Mouse (Mus musculus) gastrocnemius, postnatal 36 days (tissue): ENCODE data around the gene Hoxb4. TPM values are rescaled to one million over a fixed set of nuclear protein-coding genes. Genes with fewer than 3 reads are reported as not detected.

Source experiments
- DNase-seq, 2 experiments: peaks; one replicate each; pipeline ENCODE4 v3.0.0; 2022
- intact Hi-C: fragments of 180-260 bp; cut with DNase I; formaldehyde crosslinking; loops from one replicate; pipeline ENCODE4 v1.15.1; 2025
- total RNA-seq, 2 experiments: library from RNA; stranded (reverse); gene quantifications; 2 replicates each; pipeline ENCODE4 v1.2.3; 2021

Gene Hoxb4
- total RNA-seq, 2 experiments from 2014 or later: 0.23 to 0.54 TPM

DNA sequence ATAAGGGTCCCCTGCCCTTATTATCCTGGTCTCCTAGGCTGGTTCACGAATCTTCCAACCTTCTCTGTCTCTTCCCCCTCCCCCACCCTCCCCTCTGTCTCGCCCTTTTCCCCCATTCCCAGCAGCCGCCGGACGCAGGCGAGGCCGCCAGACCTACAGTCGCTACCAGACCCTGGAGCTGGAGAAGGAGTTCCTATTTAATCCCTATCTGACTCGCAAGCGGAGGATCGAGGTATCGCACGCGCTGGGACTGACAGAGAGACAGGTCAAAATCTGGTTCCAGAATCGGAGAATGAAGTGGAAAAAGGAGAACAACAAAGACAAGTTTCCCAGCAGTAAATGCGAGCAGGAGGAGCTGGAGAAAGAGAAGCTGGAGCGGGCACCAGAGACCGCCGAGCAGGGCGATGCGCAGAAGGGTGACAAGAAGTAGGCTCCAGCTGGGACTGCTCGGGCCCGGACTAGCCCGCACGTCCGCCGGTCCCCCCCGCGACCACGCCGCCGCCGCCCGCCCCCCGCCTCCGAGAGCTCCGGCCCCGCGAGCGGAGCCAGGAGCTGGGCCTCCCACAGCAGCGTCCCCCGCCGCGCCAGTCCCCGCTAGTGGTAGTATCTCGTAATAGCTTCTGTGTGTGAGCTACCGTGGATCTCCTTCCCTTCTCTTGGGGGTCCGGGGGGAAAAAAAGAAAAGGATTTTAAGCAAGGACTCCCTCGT is 33.9 kb upstream of the Hoxb4 start:
- DNase-seq: no peak
- intact Hi-C loops: loop anchor here (5.0 kb wide), 1 partner anchor 578 kb away; no protein-coding TSS in a partner anchor

DNA sequence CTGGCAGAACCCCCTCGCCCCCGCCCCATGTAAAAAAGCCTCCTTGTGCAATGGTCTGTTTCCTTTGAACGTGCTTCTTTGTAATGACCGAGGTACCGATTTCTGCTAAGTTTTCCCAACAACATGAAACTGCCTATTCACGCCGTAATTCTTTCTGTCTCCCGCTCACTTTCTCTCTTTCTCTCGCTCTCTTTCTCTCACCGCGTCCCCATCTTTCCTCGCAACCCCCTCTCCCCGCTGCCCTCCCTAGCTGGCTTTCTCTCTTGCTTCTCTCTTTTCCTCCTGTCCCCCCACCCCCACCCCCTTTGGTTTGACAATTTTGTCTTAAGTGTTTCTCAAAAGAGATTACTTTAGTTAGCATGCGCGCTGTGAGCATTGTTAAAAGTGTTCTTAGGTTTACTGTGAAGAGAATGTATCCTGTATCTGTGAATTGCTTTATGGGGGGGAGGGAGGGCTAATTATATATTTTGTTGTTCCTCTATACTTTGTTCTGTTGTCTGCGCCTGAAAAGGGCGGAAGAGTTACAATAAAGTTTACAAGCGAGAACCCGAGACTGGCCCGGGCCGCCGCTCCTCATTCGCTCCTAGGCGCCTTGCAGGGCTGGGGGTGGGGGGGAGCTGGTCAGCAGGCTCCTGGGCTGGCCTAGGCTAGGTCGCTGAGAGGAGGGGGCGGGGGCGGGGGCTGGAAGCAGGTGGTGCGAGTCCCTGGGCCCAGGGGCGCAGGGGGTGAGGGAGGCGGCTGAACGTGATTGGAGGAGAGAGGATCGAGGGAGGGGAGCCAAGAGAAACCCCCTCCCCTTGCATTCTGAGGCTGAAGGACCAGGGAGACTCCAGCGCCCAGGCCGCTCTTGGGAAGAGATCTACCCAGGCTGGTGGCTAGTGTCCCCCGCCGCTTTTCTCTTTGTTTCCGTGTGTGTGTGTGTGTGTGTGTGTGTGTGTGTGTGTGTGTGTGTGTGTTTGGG is 33.0 kb upstream of the Hoxb4 start:
- no peak for DNase-seq
- intact Hi-C loops: loop anchor here (5.0 kb wide), 1 partner anchor 577 kb away; no protein-coding TSS in a partner anchor

GRCm38 (mm10) chr11:96285771-96286738 is 32.0 kb upstream of the Hoxb4 start, which contains the start of gene Hoxb7:
Gene Hoxb7, plus strand, starts transcription at chr11:96286623.
- DNase-seq: peak; percentile 20 to 27
- intact Hi-C loops: no loop called here

DNA sequence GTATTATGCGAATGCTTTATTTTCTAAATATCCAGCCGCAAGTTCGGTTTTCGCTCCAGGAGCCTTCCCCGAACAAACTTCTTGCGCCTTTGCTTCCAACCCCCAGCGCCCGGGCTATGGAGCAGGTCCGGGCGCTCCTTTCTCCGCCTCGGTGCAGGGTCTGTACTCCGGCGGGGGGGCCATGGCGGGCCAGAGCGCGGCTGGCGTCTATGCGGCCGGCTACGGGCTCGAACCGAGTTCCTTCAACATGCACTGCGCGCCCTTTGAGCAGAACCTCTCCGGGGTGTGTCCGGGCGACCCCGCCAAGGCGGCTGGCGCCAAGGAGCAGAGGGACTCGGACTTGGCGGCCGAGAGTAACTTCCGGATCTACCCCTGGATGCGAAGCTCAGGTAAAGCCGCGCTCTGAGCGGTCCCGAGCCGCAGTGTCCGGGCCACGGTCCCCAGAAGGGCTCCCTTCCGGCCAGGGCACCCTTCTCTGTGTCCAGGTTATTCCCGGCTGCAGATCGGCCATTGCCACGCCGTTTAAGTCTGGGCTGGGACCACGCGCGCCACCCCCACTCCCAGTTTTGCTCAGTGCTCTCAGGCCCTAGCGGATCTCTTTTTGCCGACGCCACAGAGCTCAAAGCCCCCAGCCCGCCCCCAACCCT is 31.2 kb upstream of the Hoxb4 start:
- peak in 1 of 2 experiments; percentile 33 for DNase-seq

DNA sequence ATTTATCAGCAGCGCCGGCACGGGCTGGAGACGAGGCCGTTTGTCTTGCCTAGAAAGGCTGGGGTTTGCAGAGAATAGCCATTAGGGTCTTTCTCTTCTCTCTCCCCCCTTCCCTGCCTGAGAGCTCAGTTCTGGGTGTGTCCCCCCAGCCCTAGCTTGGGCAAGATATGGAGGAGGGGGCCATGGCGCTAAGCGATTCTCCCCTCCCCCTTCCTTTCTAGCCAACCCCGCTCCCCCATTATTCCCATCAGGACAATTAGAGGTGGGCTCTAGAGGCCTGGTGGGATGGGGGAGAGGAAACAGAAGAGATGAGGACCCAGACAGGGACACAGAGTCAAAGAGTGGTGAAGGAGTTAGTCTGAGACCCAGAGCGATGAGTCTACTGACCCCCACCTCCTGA is 30.7 kb upstream of the Hoxb4 start:
- intact Hi-C loops: no loop called here
- DNase-seq: no peak

More for the DNA sequence above, 31.2 kb upstream of the Hoxb4 start:
- intact Hi-C loops: no loop called here

GRCm38 (mm10) chr11:96288455-96289221 is 29.4 kb upstream of the Hoxb4 start:
- intact Hi-C loops: no loop called here
- DNase-seq: no peak

GRCm38 (mm10) chr11:96289293-96289692 is 28.8 kb upstream of the Hoxb4 start:
- DNase-seq: no peak
- intact Hi-C loops: no loop called here

- intact Hi-C loops: no loop called here
- no peak for DNase-seq
Measured at GRCm38 (mm10) chr11:96289837-96290236, 28.2 kb upstream of the Hoxb4 start.

GRCm38 (mm10) chr11:96290705-96291355 is 27.2 kb upstream of the Hoxb4 start:
- DNase-seq: no peak
- intact Hi-C loops: no loop called here

DNA sequence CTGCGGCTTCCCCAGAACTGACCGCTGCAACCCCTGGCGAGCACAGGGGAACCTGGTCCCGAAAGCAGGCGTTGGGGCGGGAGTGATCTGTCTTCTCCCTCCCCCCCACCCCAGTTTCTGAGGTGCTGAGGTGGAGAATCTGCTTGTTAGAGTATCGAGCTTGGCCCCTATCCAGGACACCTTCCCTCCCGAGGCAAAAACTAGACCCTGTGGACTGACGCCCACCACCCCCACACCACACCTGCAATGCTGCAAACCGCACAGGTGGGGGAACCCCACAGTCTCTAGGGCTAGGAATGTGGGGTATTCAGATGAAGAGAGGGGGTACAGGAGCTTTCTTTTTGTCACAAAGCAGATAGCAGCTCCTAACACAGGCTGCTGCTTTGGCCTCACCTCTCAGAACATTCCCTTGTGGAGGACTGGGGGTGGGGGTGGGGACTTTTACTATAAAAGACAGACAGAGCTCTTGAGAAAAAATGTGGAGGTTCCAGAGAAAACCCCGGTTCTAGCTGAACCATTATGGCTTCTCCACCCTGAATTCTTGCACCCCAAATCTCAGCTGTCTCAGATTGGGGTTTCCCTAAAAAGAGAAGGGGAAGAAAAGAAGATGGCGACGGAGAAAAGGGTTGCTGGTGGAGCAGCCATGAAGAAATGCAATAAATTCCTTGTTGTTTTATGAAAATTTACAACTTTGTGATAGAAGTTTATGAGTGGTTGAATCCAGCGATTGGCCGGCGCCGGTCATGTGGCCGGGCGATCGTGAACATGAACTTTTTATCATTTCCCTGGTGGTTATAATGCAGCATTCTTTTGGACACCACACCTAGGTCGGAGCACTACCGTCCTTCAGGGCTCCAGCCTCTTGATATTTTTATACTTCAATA is 26.1 kb upstream of the Hoxb4 start, which contains the start of gene Hoxb6:
Hoxb6 (plus strand) TSS at position 796 of the 884 bp plus-strand sequence.
- intact Hi-C loops: no loop called here

GRCm38 (mm10) chr11:96292565-96293301 is 25.3 kb upstream of the Hoxb4 start:
- no peak for DNase-seq
- intact Hi-C loops: no loop called here

More for the DNA sequence above, 26.1 kb upstream of the Hoxb4 start, which contains the start of gene Hoxb6:
- no peak for DNase-seq

DNA sequence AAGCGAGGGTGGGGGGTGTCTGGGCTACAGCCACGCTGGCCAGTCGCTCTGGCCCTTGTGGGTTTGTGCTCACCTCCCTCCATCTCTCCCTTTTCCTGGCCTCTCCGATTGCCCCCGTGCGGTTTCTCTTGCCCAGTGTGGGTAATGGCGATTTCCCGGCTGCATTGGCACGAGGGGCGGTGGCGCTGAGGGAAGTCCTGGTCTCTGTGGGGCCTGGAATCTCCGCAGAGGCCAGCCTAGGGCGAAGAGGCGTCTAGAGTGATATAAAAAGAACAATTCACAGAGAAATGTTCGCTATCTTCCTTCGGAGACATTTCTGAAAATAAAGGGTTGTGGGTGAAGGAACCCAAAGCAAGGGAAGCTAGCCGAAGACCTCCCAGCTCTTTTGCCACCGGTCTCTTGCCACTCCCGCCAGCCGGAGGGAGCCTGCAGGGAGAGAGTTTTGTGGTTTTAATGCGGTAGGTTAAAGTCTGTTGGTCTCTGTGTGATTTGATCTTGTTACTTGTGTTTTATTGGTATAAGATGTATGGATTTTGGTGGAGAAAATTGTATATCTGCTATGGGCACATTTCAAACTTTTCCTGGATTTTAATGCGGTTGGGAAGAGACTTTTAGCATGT is 24.7 kb upstream of the Hoxb4 start:
- intact Hi-C loops: no loop called here

DNA sequence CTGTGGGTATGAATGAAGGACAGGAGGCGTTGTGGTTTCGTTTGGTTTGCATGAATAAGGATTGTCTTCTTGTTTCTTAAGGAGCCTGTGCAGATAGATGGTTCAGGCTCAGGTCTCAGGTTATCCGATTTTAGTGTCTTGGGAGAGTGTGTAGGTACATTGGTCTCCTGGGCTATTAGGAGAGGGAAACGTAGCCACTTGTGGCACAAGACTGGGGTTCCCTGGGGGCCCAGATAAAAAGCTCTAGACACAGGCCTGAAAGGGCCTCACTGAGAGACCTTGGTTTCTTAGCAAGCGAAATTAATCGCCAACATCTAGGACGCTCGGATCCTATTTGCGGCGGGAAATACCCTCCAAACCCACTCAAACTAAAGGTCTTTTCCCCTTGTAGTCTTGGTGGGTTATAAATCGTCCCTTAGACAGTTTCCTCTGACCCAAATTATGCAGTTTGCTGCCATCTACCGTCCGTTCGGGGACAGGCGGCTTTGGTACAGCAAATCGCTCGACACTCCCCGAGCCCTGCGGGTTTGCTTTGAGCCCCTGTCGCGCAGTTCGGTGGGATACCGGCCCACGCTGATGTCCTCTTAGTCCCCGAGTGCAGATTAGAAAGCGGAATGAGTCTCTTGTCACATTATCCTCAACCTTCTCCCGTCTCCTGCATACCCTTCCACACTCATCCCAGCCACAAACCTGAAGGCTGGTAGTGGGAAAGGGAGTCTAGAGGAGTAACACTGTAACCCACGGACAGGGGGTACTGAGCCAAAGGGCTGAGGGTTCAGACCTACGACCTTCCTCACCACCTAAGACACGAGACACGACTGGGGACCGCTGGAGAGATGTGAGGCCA is 23.6 kb upstream of the Hoxb4 start:
- intact Hi-C loops: no loop called here
- DNase-seq: peak in 1 of 2 experiments; percentile 49

More for the DNA sequence above, 24.7 kb upstream of the Hoxb4 start:
- DNase-seq: no peak

DNA sequence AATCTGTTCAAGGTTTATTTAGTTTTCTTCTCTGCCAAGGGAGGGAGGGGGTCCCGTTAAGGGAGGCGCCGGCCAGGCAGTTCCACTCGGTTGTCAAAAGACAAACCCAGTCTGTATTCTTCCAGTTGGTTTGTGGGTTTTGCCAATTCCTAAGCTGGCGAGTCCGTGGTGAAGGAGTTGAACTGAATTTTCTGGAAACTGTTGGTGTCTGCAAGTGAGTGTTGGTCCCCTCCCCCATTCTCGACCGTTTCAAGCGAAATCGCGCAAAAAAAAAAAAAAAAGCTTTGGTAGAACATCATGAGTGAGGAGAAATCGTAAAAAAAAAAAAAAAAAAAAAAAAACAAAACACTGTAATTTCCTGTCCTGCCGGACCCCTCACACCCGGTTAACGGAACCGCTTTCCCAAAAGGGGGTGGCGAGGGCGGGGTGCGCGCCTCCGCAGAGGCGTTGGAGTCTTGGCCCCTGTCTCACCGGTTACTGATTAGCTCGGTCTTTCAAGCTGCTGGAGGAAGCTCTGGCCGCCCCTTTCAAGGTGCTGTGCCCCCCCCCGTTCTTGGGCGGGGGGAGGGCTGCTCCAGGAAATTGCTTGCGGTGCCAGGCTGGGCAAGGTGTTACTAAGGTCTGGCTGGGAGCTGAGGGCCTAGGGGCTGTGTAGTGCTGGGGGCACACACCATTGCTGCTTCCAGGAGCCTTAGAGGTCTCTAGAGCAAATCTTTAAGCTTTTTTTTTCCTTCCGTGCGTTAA is 22.8 kb upstream of the Hoxb4 start:
- no peak for DNase-seq
- intact Hi-C loops: no loop called here
